Mouse (Mus musculus) liver, embryonic 14.5 days (tissue): ENCODE results near the gene 4930550C14Rik.

Experiments
- CTCF ChIP-seq: IDR thresholded peaks from 2 replicates; pipeline ENCODE4 v1.5.1; 2016; ENCODE audit warnings: antibody characterized with exemption, low read depth, control low read depth
- EP300 ChIP-seq: IDR thresholded peaks from 2 replicates; pipeline ENCODE4 v1.6.1; 2016; ENCODE audit warnings: antibody characterized with exemption, low read depth

DNA sequence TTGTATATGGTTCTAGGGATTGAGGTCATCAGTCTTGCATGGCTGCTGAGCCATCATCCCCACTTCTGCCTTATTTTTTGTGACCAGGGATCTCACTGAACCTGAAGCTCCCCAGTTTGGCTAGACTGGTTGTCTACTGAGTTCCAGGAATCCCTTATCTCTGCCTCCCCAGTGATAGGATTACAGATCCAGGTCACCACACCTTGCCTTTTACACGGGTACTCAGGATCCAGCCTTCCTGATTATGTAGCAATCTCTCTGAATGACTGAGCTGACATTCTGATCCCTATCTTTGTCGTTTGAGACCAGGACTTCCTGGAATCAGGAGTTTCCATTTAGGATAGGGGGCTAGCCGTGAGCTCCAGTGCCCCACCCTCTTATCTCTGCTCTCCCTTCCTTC lies 30.8 kb upstream of the 4930550C14Rik start:
- TF ChIP-seq CTCF (no peak), EP300 (no peak)
